Mouse (Mus musculus) embryonic facial prominence, embryonic 15.5 days (tissue): ENCODE results near the gene Pde4b. TPM values are rescaled to one million over a fixed set of nuclear protein-coding genes. Genes with fewer than 3 reads are reported as not detected.

Experiments used
- ATAC-seq: fragments of 200-750 bp; cut with Nextera tagmentation; 2 replicates; pipeline ENCODE4 v1.8.0; 2017; ENCODE audit warnings: low read depth, moderate TSS enrichment; ENCODE audit not compliant: insufficient number of reproducible peaks, low FRiP score, low TSS enrichment
- H3K27ac ChIP-seq: fragments of 300-500 bp; sonication (generic); replicated peaks from 2 replicates; pipeline ENCODE4 v1.5.1; 2015; ENCODE audit warnings: mild to moderate bottlenecking, inconsistent platforms
- H3K27me3 ChIP-seq: fragments of 300-500 bp; sonication (generic); 2 replicates; pipeline ENCODE4 v1.6.1; 2015; ENCODE audit warnings: inconsistent platforms
- H3K36me3 ChIP-seq: fragments of 300-500 bp; sonication (generic); 2 replicates; pipeline ENCODE4 v1.6.1; 2015; ENCODE audit warnings: mild to moderate bottlenecking, inconsistent platforms
- H3K4me1 ChIP-seq: fragments of 300-500 bp; sonication (generic); 2 replicates; pipeline ENCODE4 v1.6.1; 2015; ENCODE audit warnings: inconsistent platforms
- H3K4me2 ChIP-seq: fragments of 300-500 bp; sonication (generic); replicated peaks from 2 replicates; pipeline ENCODE4 v1.6.1; 2015; ENCODE audit warnings: mild to moderate bottlenecking, inconsistent platforms
- H3K4me3 ChIP-seq: fragments of 300-500 bp; sonication (generic); replicated peaks from 2 replicates; pipeline ENCODE4 v1.5.1; 2015; ENCODE audit warnings: mild to moderate bottlenecking, inconsistent platforms
- H3K9ac ChIP-seq: fragments of 300-500 bp; sonication (generic); 2 replicates; pipeline ENCODE4 v1.6.1; 2015; ENCODE audit warnings: inconsistent platforms
- H3K9me3 ChIP-seq: fragments of 300-500 bp; sonication (generic); replicated peaks from 2 replicates; pipeline ENCODE4 v1.6.1; 2016; ENCODE audit warnings: inconsistent platforms
- WGBS: fragments of 180-500 bp; shearing (Covaris S2); methylation state at CpG from one replicate; pipeline ENCODE4 v1.1.7; 2015; 5-methylcytosine and 5-hydroxymethylcytosine counted together
- polyA plus RNA-seq: library from polyadenylated mRNA; unstranded; fragments of >200 nt; fragmentation: Nextera tagmentation; extraction: Ambion mirVana; gene quantifications from 2 replicates; pipeline ENCODE4 v1.2.1, GENCODE M21; 2015

The Pde4b gene
- polyA plus RNA-seq, 1 experiment from 2014 or later, result 17.1 TPM

DNA sequence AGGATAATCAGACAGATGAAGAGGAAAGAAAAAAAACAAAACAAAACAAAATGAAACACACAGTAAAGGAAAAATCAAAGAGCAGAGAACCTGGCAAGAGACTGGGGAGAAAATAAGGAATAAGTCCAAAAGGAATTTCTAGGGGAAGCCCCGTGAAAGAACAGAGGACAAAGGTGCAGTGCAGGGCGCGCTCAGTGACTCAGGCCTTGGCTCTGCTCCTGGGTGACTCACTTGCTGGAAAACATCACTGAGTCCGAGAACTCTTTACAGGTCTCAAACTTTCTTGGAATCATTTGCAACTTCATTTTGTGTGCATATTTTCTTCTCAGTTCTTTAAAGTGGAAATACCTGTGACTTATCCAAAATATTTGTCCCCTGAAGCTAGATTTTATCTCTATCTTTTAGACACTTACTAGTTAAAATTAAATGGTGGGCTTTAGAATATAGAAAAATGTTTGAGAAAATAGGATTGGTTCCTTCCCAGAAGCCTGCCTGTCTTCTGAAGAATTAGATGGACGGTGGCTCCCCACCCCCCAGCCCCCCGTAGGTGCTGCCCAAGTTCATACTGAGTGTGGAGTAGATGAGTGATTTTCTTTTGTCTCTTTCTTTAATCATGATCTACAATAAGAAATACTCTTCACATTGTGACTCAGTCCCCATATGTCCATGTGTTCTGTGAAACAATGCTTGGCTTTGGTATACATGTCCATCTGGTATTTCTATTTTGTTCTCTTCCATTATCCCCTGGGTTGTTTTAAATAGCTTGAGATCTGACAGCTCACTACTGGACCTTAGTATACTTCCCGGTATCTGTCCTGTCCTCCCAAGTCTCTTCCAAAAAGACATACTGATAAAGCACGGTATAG is 446.1 kb downstream of the Pde4b start:
- Histone ChIP-seq H3K27ac (no peak overlapping the region), H3K4me1 (no peaks in the 10 kb centered on the region), H3K9ac (no peak overlapping the region), H3K27me3 (no peaks in the 10 kb centered on the region), H3K4me2 (no peak overlapping the region), H3K4me3 (no peak overlapping the region), H3K9me3 (no peaks in the 10 kb centered on the region), H3K36me3 (no peaks in the 10 kb centered on the region)
- no peak for ATAC-seq
- WGBS, result 55% methylated on average over 8 of the region's 8 CpGs

- no peak overlapping the region for H3K27ac ChIP-seq
- H3K4me1 ChIP-seq, result no peaks in the 10 kb centered on the region
- H3K27me3 ChIP-seq, result no peaks in the 10 kb centered on the region
- no peak for ATAC-seq
- 62% methylated on average over 5 of the region's 5 CpGs for WGBS
- H3K4me3 ChIP-seq, result no peak overlapping the region
- H3K9ac ChIP-seq, result no peak overlapping the region
- H3K9me3 ChIP-seq, result no peaks in the 10 kb centered on the region
- no peaks in the 10 kb centered on the region for H3K36me3 ChIP-seq
- H3K4me2 ChIP-seq, result no peak overlapping the region
Observed at GRCm38 (mm10) chr4:102534049-102534730, 446.8 kb downstream of the Pde4b start.

- no peaks in the 10 kb centered on the region for H3K4me1 ChIP-seq
- H3K9ac ChIP-seq, result no peak overlapping the region
- no peaks in the 10 kb centered on the region for H3K27me3 ChIP-seq
- H3K4me3 ChIP-seq, result no peak overlapping the region
- no peak overlapping the region for H3K4me2 ChIP-seq
- H3K36me3 ChIP-seq, result no peaks in the 10 kb centered on the region
- WGBS, result 65% methylated on average over 3 of the region's 3 CpGs
- H3K9me3 ChIP-seq, result no peaks in the 10 kb centered on the region
- no peak overlapping the region for H3K27ac ChIP-seq
- no peak for ATAC-seq
Observed at GRCm38 (mm10) chr4:102535886-102536285, 448.5 kb downstream of the Pde4b start.

GRCm38 (mm10) chr4:102538266-102538665 is 450.9 kb downstream of the Pde4b start:
- 67% methylated on average over 1 of the region's 1 CpGs for WGBS
- no peak overlapping the region for H3K27ac ChIP-seq
- no peaks in the 10 kb centered on the region for H3K9me3 ChIP-seq
- no peak for ATAC-seq
- H3K4me3 ChIP-seq, result no peak overlapping the region
- H3K36me3 ChIP-seq, result no peaks in the 10 kb centered on the region
- H3K4me2 ChIP-seq, result no peak overlapping the region
- H3K9ac ChIP-seq, result no peak overlapping the region
- no peaks in the 10 kb centered on the region for H3K4me1 ChIP-seq
- H3K27me3 ChIP-seq, result no peaks in the 10 kb centered on the region

DNA sequence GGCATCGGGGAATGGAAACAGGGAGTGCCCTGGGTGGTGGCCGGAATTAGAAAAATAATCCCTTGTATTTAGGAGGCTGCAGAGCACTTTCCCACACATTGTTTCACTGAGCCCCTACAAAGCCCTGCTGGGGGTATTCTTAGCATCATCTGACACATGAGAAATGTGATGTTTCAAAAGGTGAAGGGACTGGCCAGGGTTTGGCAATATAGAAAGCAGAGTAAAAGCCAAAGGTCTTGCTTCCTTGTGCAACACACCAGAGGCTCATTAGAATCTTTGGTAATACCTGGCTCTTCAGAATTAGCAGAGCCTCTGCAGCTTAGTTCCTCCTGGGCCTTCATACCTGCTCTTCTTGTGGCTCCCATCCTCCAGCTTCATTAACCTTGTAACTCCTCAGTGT is 451.4 kb downstream of the Pde4b start:
- WGBS, result 76% methylated on average over 2 of the region's 2 CpGs
- no peaks in the 10 kb centered on the region for H3K36me3 ChIP-seq
- H3K27me3 ChIP-seq, result no peaks in the 10 kb centered on the region
- no peaks in the 10 kb centered on the region for H3K4me1 ChIP-seq
- no peak overlapping the region for H3K27ac ChIP-seq
- H3K4me2 ChIP-seq, result no peak overlapping the region
- no peak overlapping the region for H3K9ac ChIP-seq
- no peaks in the 10 kb centered on the region for H3K9me3 ChIP-seq
- no peak overlapping the region for H3K4me3 ChIP-seq
- no peak for ATAC-seq

DNA sequence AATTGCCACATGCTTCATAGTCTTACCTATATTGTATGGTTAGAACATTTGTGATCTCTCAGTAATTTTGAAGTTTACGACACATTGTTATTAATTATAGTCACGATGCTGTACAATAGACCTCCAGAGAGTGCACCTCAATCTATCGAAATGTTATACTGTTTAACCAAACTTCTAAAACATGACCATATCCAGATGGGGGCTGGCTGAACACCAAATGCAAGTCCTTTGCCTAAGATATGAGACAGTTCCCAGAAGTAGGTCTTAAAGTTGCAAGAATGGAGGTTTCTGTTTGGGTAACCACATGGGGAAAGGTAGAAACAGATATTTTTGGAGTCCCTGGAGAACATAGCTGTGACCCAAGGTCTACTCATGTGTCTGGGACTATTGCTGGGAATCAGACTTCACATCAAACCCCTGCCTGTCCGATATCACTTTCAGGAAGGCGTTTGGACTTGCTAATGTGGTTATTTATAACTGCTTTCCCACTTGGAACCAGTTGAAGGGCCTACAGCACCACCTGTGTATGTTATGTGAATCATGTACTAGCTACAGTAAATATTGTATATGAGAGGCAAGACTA is 452.3 kb downstream of the Pde4b start:
- no peaks in the 10 kb centered on the region for H3K4me1 ChIP-seq
- no peak overlapping the region for H3K4me2 ChIP-seq
- 75% methylated on average over 5 of the region's 5 CpGs for WGBS
- ATAC-seq, result no peak
- no peaks in the 10 kb centered on the region for H3K27me3 ChIP-seq
- no peak overlapping the region for H3K4me3 ChIP-seq
- H3K9ac ChIP-seq, result no peak overlapping the region
- no peaks in the 10 kb centered on the region for H3K36me3 ChIP-seq
- H3K27ac ChIP-seq, result no peak overlapping the region
- no peaks in the 10 kb centered on the region for H3K9me3 ChIP-seq

GRCm38 (mm10) chr4:102542976-102543375 is 455.6 kb downstream of the Pde4b start:
- Histone ChIP-seq H3K9ac (no peak overlapping the region), H3K4me2 (no peak overlapping the region), H3K27me3 (no peaks in the 10 kb centered on the region), H3K36me3 (no peaks in the 10 kb centered on the region), H3K4me3 (no peak overlapping the region), H3K27ac (no peak overlapping the region), H3K9me3 (no peaks in the 10 kb centered on the region), H3K4me1 (no peaks in the 10 kb centered on the region)
- ATAC-seq, result no peak
- 86% methylated on average over 3 of the region's 3 CpGs for WGBS

DNA sequence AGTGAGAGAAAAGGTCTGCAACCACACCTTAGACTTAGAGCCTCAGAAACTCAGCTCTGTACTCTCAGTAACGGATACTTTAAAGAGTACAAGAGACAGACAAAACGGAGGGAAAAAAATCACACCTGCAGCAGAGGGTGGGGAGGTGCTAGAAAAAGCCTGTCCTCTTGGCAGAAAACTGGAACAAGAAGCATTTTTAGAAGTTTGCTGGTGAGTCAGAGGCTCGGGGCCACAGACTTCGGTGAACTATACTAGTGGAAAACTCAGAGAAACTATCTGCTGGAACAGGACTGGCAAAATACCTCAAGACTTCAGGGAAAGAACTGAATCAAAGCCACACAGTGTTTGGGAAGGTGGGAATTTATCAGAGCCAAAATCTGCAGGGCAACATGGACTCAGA is 457.9 kb downstream of the Pde4b start:
- Histone ChIP-seq H3K9me3 (no peaks in the 10 kb centered on the region), H3K9ac (no peak overlapping the region), H3K4me3 (no peak overlapping the region), H3K4me2 (no peak overlapping the region), H3K4me1 (no peaks in the 10 kb centered on the region), H3K27me3 (no peaks in the 10 kb centered on the region), H3K36me3 (no peaks in the 10 kb centered on the region), H3K27ac (no peak overlapping the region)
- no peak for ATAC-seq
- WGBS, result 68% methylated on average over 4 of the region's 4 CpGs

GRCm38 (mm10) chr4:102555566-102555965 is 468.2 kb downstream of the Pde4b start:
- Histone ChIP-seq H3K27ac (no peak overlapping the region), H3K36me3 (no peaks in the 10 kb centered on the region), H3K9ac (no peak overlapping the region), H3K4me1 (no peaks in the 10 kb centered on the region), H3K9me3 (no peaks in the 10 kb centered on the region), H3K4me2 (no peak overlapping the region), H3K27me3 (no peaks in the 10 kb centered on the region), H3K4me3 (no peak overlapping the region)
- ATAC-seq, result no peak
- WGBS, result 54% methylated on average over 7 of the region's 7 CpGs

- H3K27me3 ChIP-seq, result no peaks in the 10 kb centered on the region
- no peak overlapping the region for H3K4me2 ChIP-seq
- H3K36me3 ChIP-seq, result no peaks in the 10 kb centered on the region
- H3K27ac ChIP-seq, result 0 out of 2 replicates have a peak overlapping the region, but pooled peaks have one; percentile 4
- no peak overlapping the region for H3K4me3 ChIP-seq
- no peaks in the 10 kb centered on the region for H3K9me3 ChIP-seq
- 52% methylated on average over 2 of the region's 2 CpGs for WGBS
- no peak overlapping the region for H3K9ac ChIP-seq
- ATAC-seq, result no peak
- H3K4me1 ChIP-seq, result no peaks in the 10 kb centered on the region
Observed at GRCm38 (mm10) chr4:102557006-102557405, 469.7 kb downstream of the Pde4b start.

DNA sequence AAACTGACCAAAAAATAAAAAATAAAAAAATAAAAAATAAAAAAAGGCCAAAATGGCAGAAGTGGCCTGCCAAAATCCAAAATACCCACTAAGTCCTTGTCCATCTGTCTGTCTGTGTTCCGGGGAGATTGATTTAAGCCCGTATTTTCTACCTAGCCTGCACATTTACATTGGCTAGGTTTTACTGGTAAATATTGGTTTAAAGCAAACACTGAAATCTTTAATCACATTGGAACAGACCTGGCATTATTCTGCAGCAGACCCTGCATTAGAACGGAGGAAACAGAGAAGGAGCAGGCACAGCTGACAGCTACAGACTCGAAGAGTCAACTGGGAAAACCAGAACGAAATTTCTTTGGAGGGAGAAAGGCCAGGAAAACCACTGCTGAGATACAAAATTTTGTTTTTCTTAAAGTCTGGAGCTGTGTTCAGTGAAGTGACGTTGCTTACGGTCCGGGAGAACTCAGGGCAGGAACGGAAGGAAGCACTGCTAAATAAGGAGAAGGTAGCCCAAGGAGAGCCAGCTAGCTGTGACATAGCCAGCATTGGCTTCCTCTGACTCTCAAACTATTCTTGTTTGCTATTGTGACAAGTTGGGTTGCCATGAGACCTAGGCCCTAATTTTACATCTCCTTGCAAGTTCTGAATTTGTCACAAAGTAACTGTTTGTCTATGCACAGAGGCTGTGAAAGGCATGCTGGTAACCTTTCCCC is 470.3 kb downstream of the Pde4b start:
- Histone ChIP-seq H3K36me3 (no peaks in the 10 kb centered on the region), H3K4me2 (no peak overlapping the region), H3K9ac (no peak overlapping the region), H3K9me3 (no peaks in the 10 kb centered on the region), H3K27me3 (no peaks in the 10 kb centered on the region), H3K27ac (peak overlapping the region; percentile 36; the same call in 1 of the 2 replicates), H3K4me3 (no peak overlapping the region), H3K4me1 (no peaks in the 10 kb centered on the region)
- 59% methylated on average over 9 of the region's 9 CpGs for WGBS
- no peak for ATAC-seq
